Mouse (Mus musculus) kidney, postnatal 0 days (tissue): Measurements from ENCODE around the gene Stxbp5. TPM values are rescaled to one million over a fixed set of nuclear protein-coding genes. Genes with fewer than 3 reads are reported as not detected.

ENCODE experiments used
- ATAC-seq: fragments of 200-750 bp; cut with Nextera tagmentation; replicated peaks from 2 replicates; pipeline ENCODE4 v1.8.0; 2017; ENCODE audit warnings: low read depth, moderate number of reproducible peaks, moderate TSS enrichment, moderate library complexity; ENCODE audit not compliant: low FRiP score
- DNase-seq: peaks from one replicate; pipeline ENCODE4 v3.0.0-alpha.2; 2016; ENCODE audit warnings: low spot score
- H3K27ac ChIP-seq: fragments of 300-500 bp; sonication (generic); 2 replicates; pipeline ENCODE4 v1.5.1; 2014; ENCODE audit warnings: mild to moderate bottlenecking
- H3K27me3 ChIP-seq: fragments of 300-500 bp; sonication (generic); 2 replicates; pipeline ENCODE4 v1.6.1; 2014; ENCODE audit warnings: low read length, mixed read lengths; ENCODE audit not compliant: insufficient read depth
- H3K36me3 ChIP-seq: fragments of 300-500 bp; sonication (generic); 2 replicates; pipeline ENCODE4 v1.6.1; 2014; ENCODE audit warnings: low read length, mixed read lengths; ENCODE audit not compliant: insufficient read depth
- H3K4me1 ChIP-seq: fragments of 300-500 bp; sonication (generic); replicated peaks from 2 replicates; pipeline ENCODE4 v1.6.1; 2014; ENCODE audit warnings: antibody characterized with exemption, low read length, mixed read lengths; ENCODE audit not compliant: insufficient read depth
- H3K4me2 ChIP-seq: fragments of 300-500 bp; sonication (generic); 2 replicates; pipeline ENCODE4 v1.6.1; 2014; ENCODE audit warnings: mild to moderate bottlenecking, low read length, moderate library complexity, mixed read lengths
- H3K4me3 ChIP-seq: fragments of 300-500 bp; sonication (generic); replicated peaks from 2 replicates; pipeline ENCODE4 v1.5.1; 2014; ENCODE audit warnings: low read depth, low read length
- H3K9ac ChIP-seq: fragments of 300-500 bp; sonication (generic); 2 replicates; pipeline ENCODE4 v1.6.1; 2014; ENCODE audit warnings: low read depth, low read length
- H3K9me3 ChIP-seq: fragments of 300-500 bp; sonication (generic); replicated peaks from 2 replicates; pipeline ENCODE4 v1.6.1; 2016; ENCODE audit warnings: low read length, inconsistent platforms, mixed read lengths
- CTCF ChIP-seq: IDR thresholded peaks from 2 replicates; pipeline ENCODE4 v1.5.1; 2016; ENCODE audit warnings: antibody characterized with exemption, low read depth, mild to moderate bottlenecking, moderate library complexity
- WGBS: fragments of 180-500 bp; shearing (Covaris S2); extraction: QIAGEN DNeasy Blood & Tissue Kit; methylation state at CpG from one replicate; pipeline ENCODE4 v1.1.7; 2014; 5-methylcytosine and 5-hydroxymethylcytosine counted together
- polyA plus RNA-seq: library from polyadenylated mRNA; unstranded; fragments of >200 nt; fragmentation: Nextera tagmentation; extraction: Ambion mirVana; gene quantifications from 2 replicates; pipeline ENCODE4 v1.2.1, GENCODE M21; 2015

Gene Stxbp5
- polyA plus RNA-seq, 1 experiment from 2014 or later: 3.4 TPM

- H3K9me3 ChIP-seq: no peaks in the 10 kb centered on the region
- no peaks in the 10 kb centered on the region for H3K4me1 ChIP-seq
- H3K27ac ChIP-seq: no peak overlapping the region
- H3K4me3 ChIP-seq: no peak overlapping the region
- 65% methylated on average over 6 of the region's 6 CpGs for whole genome bisulfite sequencing
- no peak for TF ChIP-seq CTCF
- H3K9ac ChIP-seq: no peak overlapping the region
- H3K4me2 ChIP-seq: no peak overlapping the region
- ATAC-seq (no peak), DNase-seq (no peak)
- no peaks in the 10 kb centered on the region for H3K27me3 ChIP-seq
- H3K36me3 ChIP-seq: no peaks in the 10 kb centered on the region
Observed at GRCm38 (mm10) chr10:9756546-9756945, 144.3 kb downstream of the Stxbp5 start.

DNA sequence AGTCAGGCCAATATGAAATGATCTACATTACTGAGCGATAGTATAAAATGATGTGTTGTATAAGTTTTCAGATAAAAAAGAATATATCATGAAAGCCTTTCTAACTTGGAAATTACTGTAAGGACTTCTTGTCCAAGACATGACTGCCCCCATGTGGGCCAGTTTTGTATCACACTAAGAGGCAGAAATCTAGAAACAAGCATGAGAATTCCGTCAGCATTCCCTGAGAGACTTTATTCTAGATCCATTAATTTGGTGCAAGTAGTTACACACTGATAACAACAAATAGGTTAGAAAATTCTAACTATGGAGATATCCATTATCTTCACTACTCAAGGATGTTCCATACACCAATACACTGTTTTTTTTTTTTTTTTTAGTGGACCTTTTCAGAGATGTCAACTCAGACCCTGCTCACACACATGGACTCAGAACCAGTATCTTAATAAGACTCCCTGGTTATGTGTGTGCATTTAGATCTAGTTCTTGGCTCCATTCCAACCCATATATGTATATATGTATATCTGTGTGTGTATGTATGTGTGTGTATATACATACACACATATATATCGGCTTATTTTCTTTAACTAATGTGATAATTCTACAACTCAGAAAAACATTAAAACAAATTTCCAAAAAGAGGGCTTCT, 145.9 kb downstream of the Stxbp5 start:
- TF ChIP-seq CTCF: peak; percentile 86
- 49% methylated on average over 3 of the region's 3 CpGs for WGBS
- H3K27ac ChIP-seq: no peak overlapping the region
- no peaks in the 10 kb centered on the region for H3K4me1 ChIP-seq
- H3K36me3 ChIP-seq: no peaks in the 10 kb centered on the region
- no peak overlapping the region for H3K9ac ChIP-seq
- H3K27me3 ChIP-seq: no peaks in the 10 kb centered on the region
- ATAC-seq: no peak
- no peak overlapping the region for H3K4me3 ChIP-seq
- no peak overlapping the region for H3K4me2 ChIP-seq
- DNase-seq: peak; percentile 80
- H3K9me3 ChIP-seq: no peaks in the 10 kb centered on the region

DNA sequence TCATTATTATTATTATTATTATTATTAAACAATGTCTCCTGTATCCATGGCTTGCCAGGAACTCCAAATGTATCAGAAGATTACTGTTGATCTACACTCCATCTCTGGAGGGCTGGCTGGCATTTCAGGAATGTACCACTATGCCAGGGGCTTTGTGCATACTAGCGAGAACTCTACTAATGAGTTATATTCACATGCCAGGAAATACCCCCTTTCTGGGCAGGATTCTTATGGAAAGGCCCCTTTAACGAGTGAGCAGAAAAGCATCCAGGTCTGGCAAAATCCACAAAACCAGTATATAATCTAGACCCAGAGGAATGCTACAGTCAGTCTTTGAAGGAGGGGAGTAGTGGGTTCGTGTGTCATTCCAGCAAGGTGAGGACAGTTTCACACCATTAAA, 167.0 kb downstream of the Stxbp5 start:
- no peak for ATAC-seq
- DNase-seq: no peak
- Histone ChIP-seq H3K36me3 (no peaks in the 10 kb centered on the region), H3K9ac (no peak overlapping the region), H3K9me3 (no peaks in the 10 kb centered on the region), H3K4me1 (no peaks in the 10 kb centered on the region), H3K4me3 (no peak overlapping the region), H3K4me2 (no peak overlapping the region), H3K27me3 (no peaks in the 10 kb centered on the region), H3K27ac (no peak overlapping the region)
- no peak for TF ChIP-seq CTCF
- 54% methylated on average over 3 of the region's 3 CpGs for WGBS

- 38% methylated on average over 9 of the region's 9 CpGs for WGBS
- no peak for TF ChIP-seq CTCF
- Histone ChIP-seq H3K4me3 (no peak overlapping the region), H3K27ac (no peak overlapping the region), H3K36me3 (no peaks in the 10 kb centered on the region), H3K9me3 (no peaks in the 10 kb centered on the region), H3K9ac (no peak overlapping the region), H3K27me3 (no peaks in the 10 kb centered on the region), H3K4me2 (no peak overlapping the region), H3K4me1 (no peaks in the 10 kb centered on the region)
- ATAC-seq (peak; percentile 86), DNase-seq (peak; percentile 83)
Observed at GRCm38 (mm10) chr10:9732065-9732749, 168.7 kb downstream of the Stxbp5 start.

DNA sequence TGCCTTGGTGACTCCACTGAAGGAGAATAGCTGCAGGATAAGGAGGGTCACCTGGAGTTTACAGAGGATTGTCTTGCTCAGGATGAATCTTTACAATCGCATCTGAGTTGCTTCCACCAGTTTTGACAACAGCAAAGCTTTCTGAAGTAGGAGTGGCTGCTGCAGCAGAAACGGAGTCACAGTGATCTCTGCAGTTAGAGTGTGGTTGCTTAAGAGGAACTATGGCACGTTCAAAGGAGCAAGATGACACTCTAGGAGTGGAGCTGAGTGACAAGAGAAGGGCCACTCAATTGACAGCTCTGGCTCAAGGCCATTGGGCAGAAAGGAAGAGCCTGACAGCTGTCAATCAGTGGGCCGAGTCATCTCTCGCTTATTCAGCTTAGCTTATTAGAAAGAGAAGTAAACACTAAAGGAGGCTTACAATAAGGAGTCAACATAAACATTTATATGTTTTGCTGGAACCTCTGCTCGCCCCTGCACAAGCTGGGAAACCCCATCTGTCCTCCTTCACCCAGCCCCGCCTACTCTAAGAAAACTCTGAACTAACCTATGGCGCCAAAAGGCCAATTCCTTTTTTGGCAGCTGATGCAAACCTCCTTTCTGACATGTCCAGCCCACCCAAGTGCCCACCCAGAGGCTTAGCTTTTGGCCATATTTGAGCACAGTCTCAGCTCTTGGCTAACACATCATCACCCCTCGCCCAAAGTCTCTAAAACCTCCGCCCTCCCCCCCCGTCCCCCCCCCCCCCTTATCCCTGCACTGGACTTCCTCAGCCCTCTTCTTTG, 178.2 kb downstream of the Stxbp5 start:
- no peaks in the 10 kb centered on the region for H3K4me1 ChIP-seq
- TF ChIP-seq CTCF: no peak
- no peak overlapping the region for H3K9ac ChIP-seq
- H3K36me3 ChIP-seq: no peaks in the 10 kb centered on the region
- no peak overlapping the region for H3K4me3 ChIP-seq
- WGBS: 75% methylated on average over 11 of the region's 11 CpGs
- no peak overlapping the region for H3K4me2 ChIP-seq
- H3K27me3 ChIP-seq: no peaks in the 10 kb centered on the region
- no peak overlapping the region for H3K27ac ChIP-seq
- DNase-seq (no peak), ATAC-seq (no peak)
- no peaks in the 10 kb centered on the region for H3K9me3 ChIP-seq

GRCm38 (mm10) chr10:9720027-9720426, 180.9 kb downstream of the Stxbp5 start:
- Histone ChIP-seq H3K27ac (no peak overlapping the region), H3K9ac (no peak overlapping the region), H3K27me3 (no peaks in the 10 kb centered on the region), H3K4me2 (no peak overlapping the region), H3K4me3 (no peak overlapping the region), H3K9me3 (no peaks in the 10 kb centered on the region), H3K4me1 (no peaks in the 10 kb centered on the region), H3K36me3 (no peaks in the 10 kb centered on the region)
- WGBS: 60% methylated on average over 5 of the region's 5 CpGs
- DNase-seq (no peak), ATAC-seq (no peak)
- no peak for TF ChIP-seq CTCF
